Mouse (Mus musculus) macrophage (primary cell): ENCODE data around the gene Mavs. TPM values are rescaled to one million over a fixed set of nuclear protein-coding genes. Genes with fewer than 3 reads are reported as not detected.

Source experiments
- H3K27ac ChIP-seq: fragments of 350-480 bp; formaldehyde crosslinking; 2 replicates; pipeline ENCODE4 v1.9.0; 2021
- H3K36me3 ChIP-seq: fragments of 350-480 bp; formaldehyde crosslinking; 2 replicates; pipeline ENCODE4 v1.9.0; 2021; ENCODE audit errors: inconsistent target
- H3K4me3 ChIP-seq: fragments of 350-480 bp; formaldehyde crosslinking; 2 replicates; pipeline ENCODE4 v1.9.0; 2021; ENCODE audit errors: inconsistent target
- H3K79me2 ChIP-seq: fragments of 350-480 bp; formaldehyde crosslinking; 2 replicates; pipeline ENCODE4 v1.9.0; 2021; ENCODE audit errors: inconsistent target
- WGBS: methylation state at CpG from one replicate; pipeline ENCODE4 v1.1.7; 2026; ENCODE audit warnings: inconsistent platforms; ENCODE audit not compliant: missing documents; 5-methylcytosine and 5-hydroxymethylcytosine counted together
- polyA plus RNA-seq: library from polyadenylated mRNA; stranded (reverse); fragments of 250-400 nt; gene quantifications from 3 replicates; pipeline ENCODE4 v1.2.4, GENCODE M21; 2018; ENCODE audit warnings: inconsistent platforms
- total RNA-seq, 78 experiments: library from RNA; depleted of rRNA; stranded (reverse); fragments of 250-400 nt; gene quantifications; 1 replicate in 9 of 78; 2 replicates in 24 of 78; 3 replicates in 43 of 78; 4 replicates in 2 of 78; pipeline ENCODE4 v1.2.4; 2018; ENCODE audit warnings: inconsistent platforms in 56 of 78

Gene Mavs
- 10 to 100 TPM in 20 of 26 experiments, 1 to 10 TPM in 6; 3.9 to 45.0 (median 19.4) TPM for total RNA-seq (2018; cell fraction: chromatin; rRNA removed)
- 10 to 100 TPM; 17.5 to 53.5 (median 40.5) TPM for total RNA-seq (2018; cell fraction: cytosol; rRNA removed)
- 10 to 100 TPM; 10.4 to 54.0 (median 23.4) TPM for total RNA-seq (2018; cell fraction: nucleus; rRNA removed)
- 34.6 to 46.5 TPM (median 41.4 TPM) in 3 replicates for polyA plus RNA-seq

DNA sequence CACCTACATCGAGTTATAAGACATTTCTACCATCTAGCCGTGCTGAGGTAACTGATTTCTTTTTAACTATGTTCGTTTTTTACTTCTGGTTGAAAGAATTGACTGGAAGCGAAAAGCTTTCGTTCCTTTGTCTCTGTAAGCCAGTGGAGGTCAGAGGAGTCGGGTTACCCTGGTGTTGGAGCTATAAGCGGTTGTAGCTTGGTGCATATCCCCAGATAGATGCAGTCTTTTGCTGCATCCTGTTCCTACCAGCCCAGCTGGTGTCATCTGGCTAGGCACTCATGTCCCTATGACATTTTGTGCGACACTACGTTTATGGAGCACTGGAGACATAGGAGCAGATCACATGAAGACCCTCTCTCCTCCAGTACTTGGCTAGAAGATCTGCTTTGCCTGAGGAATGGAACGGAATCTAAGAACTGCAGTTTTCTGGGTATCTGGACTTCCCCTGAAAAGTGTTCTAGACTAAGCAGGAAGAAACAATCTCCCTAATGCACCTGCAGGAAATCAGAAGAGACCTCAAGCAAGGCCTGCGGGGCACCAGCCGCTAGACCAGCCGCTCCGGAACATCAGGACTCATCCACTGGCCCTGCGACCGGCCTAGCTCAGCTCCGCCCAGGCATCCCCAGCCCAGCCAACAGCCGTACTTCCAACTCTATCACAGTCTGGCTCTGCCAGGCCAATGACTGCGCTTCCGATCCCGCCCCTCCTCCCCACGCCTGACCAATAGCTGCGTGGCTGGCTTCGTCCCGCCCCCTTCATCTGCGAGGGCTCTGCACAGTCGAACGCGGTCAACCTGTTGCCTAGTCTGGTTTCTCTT is at the start of gene Mavs:
Mavs (plus strand) TSS at position 757 of the 820 bp plus-strand sequence.
- Histone ChIP-seq H3K4me3 (peak within 1 kb of the TSS; percentile 66), H3K36me3 (no peaks in the 10 kb centered on the region; the same call in 1 of the 2 replicates), H3K27ac (peak within 1 kb of the TSS; percentile 72), H3K79me2 (peaks cover 31% of the 10 kb centered on the region)
- WGBS, result 24% methylated on average over 27 of the region's 29 CpGs

DNA sequence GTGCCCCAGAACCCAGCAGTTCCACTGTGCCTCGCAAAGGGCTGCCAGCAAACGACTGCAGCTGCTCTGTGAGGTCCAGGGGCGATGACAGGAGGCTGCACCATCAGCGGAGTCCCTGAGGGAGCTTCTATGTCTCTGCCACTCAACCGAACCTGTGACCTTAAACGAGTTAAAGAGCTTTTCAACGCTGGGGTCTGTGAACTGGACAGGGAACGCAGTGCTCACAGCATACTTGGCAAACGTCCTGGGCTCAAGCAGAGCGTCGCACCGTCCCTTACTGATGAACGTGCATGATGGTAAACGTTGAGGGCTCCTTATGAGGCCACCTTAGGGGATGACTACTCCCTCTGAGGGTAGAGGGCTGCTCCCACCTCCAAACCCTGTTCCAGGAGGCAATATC is 47.5 kb upstream of the Mavs start:
- no peaks in the 10 kb centered on the region for H3K36me3 ChIP-seq
- H3K4me3 ChIP-seq, result peak overlapping the region; percentile 70
- peaks cover 23% of the 10 kb centered on the region for H3K79me2 ChIP-seq
- H3K27ac ChIP-seq, result peak overlapping the region; percentile 38; the same call in 1 of the 2 replicates
- WGBS, result 12% methylated on average over 14 of the region's 14 CpGs

DNA sequence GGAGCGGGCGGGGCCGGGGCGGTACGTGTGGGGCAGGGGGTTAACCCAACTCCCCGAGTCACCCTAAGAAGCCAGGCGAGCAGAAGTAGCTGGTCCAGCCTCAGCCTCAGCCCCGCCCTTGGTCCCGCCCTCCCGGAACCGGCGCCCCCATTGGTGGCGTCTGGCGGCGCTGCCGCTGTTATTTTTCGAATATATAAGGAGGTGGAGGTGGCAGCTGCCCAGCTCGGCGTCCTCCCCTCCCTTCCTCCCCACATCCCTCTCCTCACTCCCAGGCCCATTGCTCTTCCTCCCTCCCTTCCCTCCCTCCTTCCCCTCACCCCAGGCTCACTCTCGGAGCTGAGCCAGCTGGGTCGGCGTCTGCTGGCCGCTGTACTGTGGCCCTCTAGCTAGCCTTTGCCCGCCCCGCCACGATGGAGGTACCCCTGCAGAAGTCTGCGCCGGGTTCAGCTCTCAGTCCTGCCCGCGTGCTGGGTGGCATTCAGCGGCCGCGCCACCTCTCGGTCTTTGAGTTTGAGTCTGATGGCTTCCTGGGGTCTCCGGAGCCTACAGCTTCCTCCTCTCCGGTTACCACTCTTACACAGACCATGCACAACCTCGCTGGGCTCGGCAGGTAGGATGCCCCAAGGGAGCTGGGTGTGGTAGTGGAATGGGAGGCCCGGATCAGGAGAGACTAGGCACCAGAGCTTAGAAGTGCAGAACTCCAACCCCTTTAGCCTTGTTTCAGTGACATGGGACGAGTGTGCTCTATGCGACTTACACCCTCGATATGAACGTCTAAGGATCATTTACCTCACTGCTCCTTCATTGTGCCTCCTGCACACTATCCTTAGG is 46.9 kb upstream of the Mavs start, which contains the start of the genes Cdc25b and Spef1:
Cdc25b (plus strand) TSS at position 179 of the 831 bp plus-strand sequence.
Spef1 (minus strand) TSS at position 512 of the 831 bp plus-strand sequence.
- Histone ChIP-seq H3K36me3 (no peaks in the 10 kb centered on the region), H3K79me2 (peaks cover 23% of the 10 kb centered on the region), H3K27ac (peak within 1 kb of the TSS; percentile 68), H3K4me3 (peak within 1 kb of the TSS; percentile 70)
- WGBS, result 2% methylated on average over 40 of the region's 43 CpGs

DNA sequence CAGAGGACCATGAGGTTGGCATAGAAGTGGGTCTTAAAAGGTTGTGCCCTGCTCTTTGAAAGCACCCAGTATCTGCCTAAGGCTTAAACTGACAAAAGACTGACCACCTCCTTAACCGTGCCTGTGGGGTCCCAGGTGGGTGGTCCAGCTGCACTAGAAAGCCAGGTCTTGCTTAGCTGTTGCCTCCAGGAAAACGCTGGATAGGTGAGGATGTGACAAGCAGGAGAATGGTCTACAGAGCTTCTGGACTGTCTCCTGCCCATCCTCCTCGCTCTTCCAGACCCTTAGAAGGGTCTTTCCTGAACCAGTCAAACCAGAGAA is 46.3 kb upstream of the Mavs start:
- peak overlapping the region; percentile 70 for H3K4me3 ChIP-seq
- H3K79me2 ChIP-seq, result peaks cover 23% of the 10 kb centered on the region
- 67% methylated on average over 3 of the region's 3 CpGs for WGBS
- H3K27ac ChIP-seq, result peak overlapping the region; percentile 68
- H3K36me3 ChIP-seq, result no peaks in the 10 kb centered on the region; the same call in 1 of the 2 replicates

DNA sequence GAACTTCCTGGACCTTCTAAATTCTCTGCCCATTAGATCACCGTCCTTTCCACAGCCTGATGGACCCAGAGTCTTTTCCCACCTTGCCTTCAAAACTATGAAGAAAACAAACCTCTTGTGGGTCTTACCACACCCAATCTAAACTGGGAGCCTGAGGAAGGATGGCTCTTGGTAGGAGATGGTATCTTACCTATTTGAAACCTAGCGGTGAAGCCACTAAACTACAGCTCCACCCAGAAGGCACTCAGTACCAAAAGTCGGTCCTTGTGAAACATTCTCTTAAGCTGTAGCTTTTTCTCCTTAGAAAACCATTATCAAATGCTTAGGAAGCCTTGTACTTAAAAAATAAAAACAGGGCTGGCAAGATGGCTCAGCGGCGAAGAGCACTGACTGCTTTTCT is 45.6 kb upstream of the Mavs start:
- Histone ChIP-seq H3K4me3 (peak overlapping the region; percentile 70; the same call in 1 of the 2 replicates), H3K36me3 (peaks cover 6% of the 10 kb centered on the region; the same call in 1 of the 2 replicates), H3K27ac (no peak overlapping the region), H3K79me2 (peaks cover 23% of the 10 kb centered on the region)
- 98% methylated on average over 5 of the region's 5 CpGs for WGBS

DNA sequence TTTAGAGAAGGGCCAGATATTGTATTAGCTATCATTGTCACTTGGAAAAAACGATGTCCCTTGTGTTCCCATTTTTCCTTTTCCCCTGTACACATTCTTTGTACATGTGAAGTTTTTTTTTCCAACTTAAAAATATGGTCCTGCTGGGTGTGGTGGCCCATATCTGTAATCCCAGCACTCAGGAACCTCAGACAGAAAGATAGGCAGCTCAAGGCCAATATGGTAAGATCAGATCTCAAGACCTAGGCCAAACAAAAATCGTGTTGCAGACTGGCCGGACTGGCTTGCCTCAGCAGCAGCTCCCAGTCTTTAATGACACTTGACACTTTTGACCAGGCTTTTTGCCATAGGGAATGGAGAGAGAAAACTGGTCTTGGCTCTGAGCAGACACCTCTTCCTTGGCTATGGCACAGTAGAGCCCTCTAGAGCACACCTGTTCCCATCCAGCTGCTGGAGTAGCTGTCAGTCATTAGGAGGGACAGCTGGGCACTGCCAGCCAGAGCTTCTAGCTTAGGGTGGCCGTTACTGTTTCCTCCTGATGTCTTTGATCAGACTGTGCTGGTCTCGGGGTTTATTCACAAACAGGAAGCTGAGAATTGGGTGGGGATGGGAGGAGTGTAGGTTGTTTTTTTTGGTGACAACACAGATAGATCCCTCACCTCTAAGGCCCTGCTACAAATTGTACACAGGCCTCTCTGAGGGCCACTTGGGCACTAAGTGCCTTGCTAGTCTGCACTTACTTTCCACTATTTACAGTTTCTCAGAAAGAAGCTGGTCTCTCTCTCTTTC is 44.1 kb upstream of the Mavs start:
- WGBS, result 68% methylated on average over 5 of the region's 5 CpGs
- Histone ChIP-seq H3K79me2 (peaks cover 23% of the 10 kb centered on the region), H3K36me3 (peaks cover 16% of the 10 kb centered on the region; the same call in 1 of the 2 replicates), H3K4me3 (no peak overlapping the region), H3K27ac (peak overlapping the region; percentile 13; the same call in 1 of the 2 replicates)

DNA sequence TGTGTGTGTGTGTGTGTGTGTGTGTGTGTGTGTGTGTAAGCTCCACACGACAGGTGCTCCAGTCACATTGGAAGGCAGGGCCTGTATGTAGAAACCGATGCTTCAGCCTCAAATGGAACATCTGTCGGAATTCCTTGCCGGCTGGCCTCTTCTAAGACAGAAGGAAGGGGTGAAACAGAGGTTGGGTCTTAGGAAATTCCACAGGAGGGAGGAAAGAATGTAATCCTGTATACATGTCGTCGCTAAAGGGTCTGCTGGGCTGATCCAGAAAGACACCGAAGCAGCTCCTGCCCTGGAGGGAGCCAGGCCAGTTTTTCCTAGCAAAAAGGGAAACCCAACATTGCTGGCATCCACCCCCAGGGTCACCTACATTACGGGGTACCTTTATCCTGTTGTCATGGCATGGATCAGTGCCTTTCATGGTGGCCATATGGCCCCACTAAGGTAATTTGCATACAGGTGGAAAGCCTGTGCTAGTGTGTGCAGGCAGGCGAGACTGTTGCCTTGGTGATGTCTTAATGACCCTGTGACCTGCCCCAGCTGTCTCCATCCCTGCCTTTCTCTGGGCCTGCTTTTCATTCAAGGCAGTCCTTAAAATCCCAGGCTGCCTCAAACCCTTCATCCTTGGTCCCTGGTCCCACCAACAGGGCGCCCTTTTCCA is 43.4 kb upstream of the Mavs start:
- Histone ChIP-seq H3K79me2 (peaks cover 23% of the 10 kb centered on the region), H3K4me3 (no peak overlapping the region), H3K36me3 (peaks cover 16% of the 10 kb centered on the region; the same call in 1 of the 2 replicates), H3K27ac (no peak overlapping the region)
- 97% methylated on average over 9 of the region's 10 CpGs for WGBS

DNA sequence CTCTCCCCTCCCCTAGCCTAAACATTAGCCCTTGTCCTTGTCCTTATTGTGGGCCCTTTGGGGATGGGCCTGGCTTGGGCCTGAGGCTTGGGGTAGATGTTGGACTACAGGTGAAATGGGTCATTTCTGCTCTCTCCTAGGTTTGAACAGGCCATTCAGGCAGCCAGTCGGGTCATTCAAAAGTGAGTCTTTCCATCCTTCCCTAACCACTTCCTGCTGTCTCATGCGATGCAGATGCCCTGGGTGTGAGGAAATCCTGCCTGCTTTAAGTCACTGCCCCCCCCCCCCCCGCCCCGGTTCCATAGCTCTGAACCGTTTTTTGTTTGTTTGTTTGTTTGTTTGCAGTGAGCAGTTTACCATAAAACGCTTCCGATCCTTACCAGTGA is 42.9 kb upstream of the Mavs start:
- WGBS, result 68% methylated on average over 4 of the region's 7 CpGs
- H3K79me2 ChIP-seq, result peaks cover 23% of the 10 kb centered on the region
- no peak overlapping the region for H3K27ac ChIP-seq
- no peak overlapping the region for H3K4me3 ChIP-seq
- H3K36me3 ChIP-seq, result peaks cover 16% of the 10 kb centered on the region; the same call in 1 of the 2 replicates

DNA sequence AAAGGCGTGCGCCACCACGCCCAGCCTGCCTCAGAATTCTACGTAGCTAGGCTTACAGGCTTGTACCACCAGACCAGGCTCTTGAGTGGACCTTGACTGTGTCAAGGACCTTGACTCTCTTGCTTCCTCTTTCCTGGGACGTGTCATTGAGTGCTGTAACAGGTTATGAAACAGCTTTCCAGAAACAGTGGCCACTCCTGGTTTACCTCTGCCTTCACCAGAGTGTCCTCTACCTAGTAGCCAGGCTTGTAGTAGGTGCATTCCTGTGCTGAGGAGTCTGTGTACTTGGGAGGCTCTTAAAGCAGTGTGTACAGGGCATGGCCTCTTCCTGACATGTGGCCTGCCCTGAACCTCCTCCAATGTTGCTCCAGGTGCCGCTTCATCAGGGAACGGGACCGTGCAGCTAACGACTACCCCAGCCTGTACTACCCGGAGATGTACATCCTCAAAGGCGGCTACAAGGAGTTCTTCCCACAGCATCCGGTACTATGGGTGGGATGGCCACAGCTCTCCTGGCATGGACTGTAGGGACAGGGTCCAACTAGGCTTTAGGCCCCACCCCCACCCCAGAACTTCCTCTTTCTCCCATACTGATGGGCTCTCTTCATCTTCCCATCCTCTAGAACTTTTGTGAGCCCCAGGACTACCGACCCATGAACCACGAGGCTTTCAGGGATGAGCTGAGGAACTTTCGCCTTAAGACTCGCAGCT is 37.1 kb upstream of the Mavs start:
- 76% methylated on average over 13 of the region's 16 CpGs for WGBS
- Histone ChIP-seq H3K36me3 (peaks cover 16% of the 10 kb centered on the region; the same call in 1 of the 2 replicates), H3K4me3 (no peak overlapping the region), H3K79me2 (no peaks in the 10 kb centered on the region), H3K27ac (no peak overlapping the region)

DNA sequence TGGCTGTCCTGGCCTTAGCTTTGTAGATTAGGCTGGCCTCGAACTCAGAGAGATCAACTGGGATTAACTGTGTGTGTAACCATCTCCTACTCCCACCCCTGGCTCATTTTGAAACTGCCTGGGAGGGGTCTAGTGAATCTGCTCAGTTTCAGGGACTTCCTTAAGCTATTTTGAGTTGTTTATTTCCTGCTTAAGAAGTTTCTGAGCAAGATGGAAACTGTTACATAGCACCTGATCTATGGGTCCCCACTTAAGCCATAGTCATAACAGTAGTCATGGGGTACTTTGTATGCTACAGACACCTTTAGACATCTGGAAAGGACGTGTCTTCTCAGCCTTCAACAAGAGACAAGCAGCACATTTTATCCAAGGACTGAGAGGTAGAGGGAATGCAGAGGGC is 33.2 kb upstream of the Mavs start:
- Histone ChIP-seq H3K79me2 (no peaks in the 10 kb centered on the region), H3K36me3 (no peaks in the 10 kb centered on the region), H3K27ac (no peak overlapping the region), H3K4me3 (no peak overlapping the region)
- WGBS, result 91% methylated on average over 2 of the region's 2 CpGs

DNA sequence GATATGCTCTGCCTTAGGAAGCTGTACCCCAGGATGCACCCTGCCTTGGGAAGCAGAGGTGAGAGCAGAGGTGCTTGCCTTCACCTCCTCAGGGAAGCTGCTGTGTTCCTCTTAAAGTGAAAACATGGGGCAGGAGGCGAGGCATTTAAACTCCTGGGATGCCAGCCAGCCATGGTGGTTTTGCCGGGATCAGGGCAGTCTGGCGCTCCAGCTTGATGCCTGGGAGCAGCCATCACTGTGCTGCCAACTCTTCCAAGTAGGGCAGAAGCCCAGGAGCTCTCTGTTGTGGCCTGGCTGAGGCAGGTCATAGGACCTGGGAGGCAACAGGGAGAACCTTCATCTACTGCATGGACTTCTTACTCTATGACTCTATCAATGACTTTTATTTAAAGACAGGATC is 32.6 kb upstream of the Mavs start:
- WGBS, result 94% methylated on average over 3 of the region's 3 CpGs
- Histone ChIP-seq H3K27ac (no peak overlapping the region), H3K36me3 (no peaks in the 10 kb centered on the region)

DNA sequence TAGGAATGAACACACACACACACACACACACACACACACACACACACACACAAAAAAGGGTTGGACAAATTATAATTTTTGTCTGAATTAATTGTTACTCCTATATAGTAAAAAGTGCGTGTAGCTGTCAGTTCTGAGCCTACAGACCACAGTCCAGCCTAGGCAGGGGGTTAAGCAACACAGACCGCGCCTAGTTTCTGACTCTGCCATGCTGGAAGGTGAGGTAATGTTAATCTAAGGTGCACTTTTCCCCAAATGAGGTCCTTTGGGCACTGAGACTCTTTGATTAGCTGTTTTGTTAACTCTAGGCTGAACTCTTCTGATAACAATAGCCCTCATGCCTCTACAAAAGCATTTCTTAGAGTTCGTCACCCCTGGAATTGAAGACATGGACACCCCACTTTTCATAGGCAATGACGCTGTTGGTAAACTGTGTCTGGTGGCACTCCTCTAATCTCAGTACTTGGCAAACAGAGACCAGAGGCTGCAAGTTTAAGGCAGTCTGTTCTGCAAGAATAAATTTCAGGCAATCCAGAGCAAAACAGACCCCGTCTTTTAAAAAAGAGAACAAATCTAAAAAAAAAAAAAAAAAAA is 29.9 kb upstream of the Mavs start:
- 82% methylated on average over 6 of the region's 6 CpGs for WGBS
- Histone ChIP-seq H3K36me3 (no peaks in the 10 kb centered on the region), H3K79me2 (no peaks in the 10 kb centered on the region), H3K27ac (peak overlapping the region; percentile 97), H3K4me3 (no peak overlapping the region)

More for the DNA sequence above, 32.6 kb upstream of the Mavs start:
- no peaks in the 10 kb centered on the region for H3K79me2 ChIP-seq
- no peak overlapping the region for H3K4me3 ChIP-seq
